Mouse (Mus musculus) testis, adult 2 months (tissue): ENCODE measurements around the gene Tyw1. TPM values are rescaled to one million over a fixed set of nuclear protein-coding genes. Genes with fewer than 3 reads are reported as not detected.

Source experiments
- H3K27ac ChIP-seq: fragments of 200-500 bp; 2 replicates; pipeline ENCODE4 v1.5.1; 2012; ENCODE audit warnings: low read depth, low read length; ENCODE audit not compliant: control insufficient read depth, insufficient read depth
- H3K27me3 ChIP-seq: fragments of 200-500 bp; 2 replicates; pipeline ENCODE4 v1.6.1; 2012; ENCODE audit warnings: mild to moderate bottlenecking, low read length, moderate library complexity; ENCODE audit not compliant: control insufficient read depth, insufficient read depth
- H3K36me3 ChIP-seq: fragments of 200-500 bp; 2 replicates; pipeline ENCODE4 v1.6.1; 2012; ENCODE audit warnings: mild to moderate bottlenecking, low read length; ENCODE audit not compliant: control insufficient read depth, insufficient read depth
- H3K4me1 ChIP-seq: fragments of 200-500 bp; 2 replicates; pipeline ENCODE4 v1.6.1; 2012; ENCODE audit warnings: low read length; ENCODE audit not compliant: control insufficient read depth, insufficient read depth
- H3K4me3 ChIP-seq: fragments of 200-500 bp; 2 replicates; pipeline ENCODE4 v1.5.1; 2012; ENCODE audit warnings: low read depth, mild to moderate bottlenecking, low read length, moderate library complexity, mixed read lengths; ENCODE audit not compliant: control insufficient read depth
- CTCF ChIP-seq: fragments of 200-500 bp; IDR thresholded peaks from 2 replicates; pipeline ENCODE4 v1.5.1; 2012; ENCODE audit warnings: low read depth, mild to moderate bottlenecking, inconsistent platforms, low read length, moderate library complexity; ENCODE audit not compliant: control insufficient read depth, insufficient read depth, insufficient replicate concordance
- POLR2A ChIP-seq: fragments of 200-500 bp; IDR thresholded peaks from 2 replicates; pipeline ENCODE4 v1.6.1; 2012; ENCODE audit warnings: low read depth, mild to moderate bottlenecking, inconsistent platforms, low read length, moderate library complexity; ENCODE audit not compliant: control insufficient read depth
- polyA plus RNA-seq: library from polyadenylated mRNA; depleted of rRNA; stranded (reverse); fragments of >200 nt; gene quantifications from 2 replicates; pipeline ENCODE4 v1.2.3, GENCODE M21; 2012; rRNA removed

Gene Tyw1
- 8.0 TPM in 2 replicates for polyA plus RNA-seq

GRCm38 (mm10) chr5:130255017-130255720 lies at the start of gene Tyw1, which contains the start of gene Sbds:
Tyw1 (plus strand) TSS chr5:130255619.
Sbds (minus strand) TSS chr5:130255530.
- peak within 1 kb of the TSS; percentile 100 for H3K4me3 ChIP-seq
- H3K4me1 ChIP-seq = peaks cover 2% of the 10 kb centered on the region
- H3K27ac ChIP-seq = peak within 1 kb of the TSS; percentile 100
- H3K27me3 ChIP-seq = no peaks in the 10 kb centered on the region
- no peak for TF ChIP-seq CTCF
- TF ChIP-seq POLR2A = peak; percentile 95
- H3K36me3 ChIP-seq = peaks cover 3% of the 10 kb centered on the region

GRCm38 (mm10) chr5:130207299-130207698 lies 48.1 kb upstream of the Tyw1 start:
- Histone ChIP-seq H3K27me3 (no peaks in the 10 kb centered on the region), H3K4me1 (no peaks in the 10 kb centered on the region), H3K36me3 (peaks cover 2% of the 10 kb centered on the region; the same call in 1 of the 2 replicates), H3K4me3 (no peak overlapping the region), H3K27ac (no peak overlapping the region)
- no peak for TF ChIP-seq POLR2A
- no peak for TF ChIP-seq CTCF

- Histone ChIP-seq H3K27me3 (no peaks in the 10 kb centered on the region), H3K36me3 (peaks cover 2% of the 10 kb centered on the region; the same call in 1 of the 2 replicates), H3K27ac (no peak overlapping the region), H3K4me3 (no peak overlapping the region), H3K4me1 (peaks cover 3% of the 10 kb centered on the region; the same call in 1 of the 2 replicates)
- TF ChIP-seq POLR2A (no peak), CTCF (no peak)
Observed at GRCm38 (mm10) chr5:130212956-130213355, 42.5 kb upstream of the Tyw1 start.

- TF ChIP-seq CTCF (no peak), POLR2A (peak; percentile 8; the same call in 1 of the 2 replicates)
- Histone ChIP-seq H3K36me3 (no peaks in the 10 kb centered on the region), H3K4me3 (peak within 1 kb of the TSS; percentile 21), H3K4me1 (peaks cover 5% of the 10 kb centered on the region), H3K27ac (no peak within 1 kb of the TSS), H3K27me3 (no peaks in the 10 kb centered on the region)
Observed at GRCm38 (mm10) chr5:130216781-130217180, 38.6 kb upstream of the Tyw1 start, which contains the start of gene Tmem248. Tmem248 (plus strand) TSS chr5:130217081.

GRCm38 (mm10) chr5:130217406-130217805 lies 38.0 kb upstream of the Tyw1 start:
- peak overlapping the region; percentile 21 for H3K4me3 ChIP-seq
- peaks cover 5% of the 10 kb centered on the region for H3K4me1 ChIP-seq
- no peak overlapping the region for H3K27ac ChIP-seq
- H3K27me3 ChIP-seq = no peaks in the 10 kb centered on the region
- TF ChIP-seq CTCF (no peak), POLR2A (no peak)
- no peaks in the 10 kb centered on the region for H3K36me3 ChIP-seq

- peaks cover 8% of the 10 kb centered on the region for H3K4me1 ChIP-seq
- no peaks in the 10 kb centered on the region for H3K36me3 ChIP-seq
- no peak overlapping the region for H3K27ac ChIP-seq
- peak overlapping the region; percentile 6 for H3K4me3 ChIP-seq
- TF ChIP-seq CTCF = no peak
- no peak for TF ChIP-seq POLR2A
- H3K27me3 ChIP-seq = no peaks in the 10 kb centered on the region
Observed at GRCm38 (mm10) chr5:130218336-130218735, 37.1 kb upstream of the Tyw1 start.

- H3K4me3 ChIP-seq = no peak overlapping the region
- TF ChIP-seq CTCF = no peak
- no peak for TF ChIP-seq POLR2A
- no peak overlapping the region for H3K27ac ChIP-seq
Observed at GRCm38 (mm10) chr5:130221316-130221715, 34.1 kb upstream of the Tyw1 start.

More at GRCm38 (mm10) chr5:130221316-130221715, 34.1 kb upstream of the Tyw1 start:
- Histone ChIP-seq H3K27me3 (no peaks in the 10 kb centered on the region), H3K4me1 (peaks cover 12% of the 10 kb centered on the region), H3K36me3 (no peaks in the 10 kb centered on the region)
